Mouse (Mus musculus) liver, embryonic 15.5 days (tissue): ENCODE data around the gene Lctl. TPM values are rescaled to one million over a fixed set of nuclear protein-coding genes. Genes with fewer than 3 reads are reported as not detected.

ENCODE experiments used
- ATAC-seq: fragments of 200-750 bp; cut with Nextera tagmentation; 2 replicates; pipeline ENCODE4 v1.8.0; 2017; ENCODE audit warnings: moderate number of reproducible peaks, mild to moderate bottlenecking, moderate library complexity; ENCODE audit not compliant: insufficient read depth
- H3K27ac ChIP-seq: fragments of 300-500 bp; sonication (generic); replicated peaks from 2 replicates; pipeline ENCODE4 v1.5.1; 2015; ENCODE audit warnings: mild to moderate bottlenecking, inconsistent platforms
- H3K27me3 ChIP-seq: fragments of 300-500 bp; sonication (generic); 2 replicates; pipeline ENCODE4 v1.6.1; 2015; ENCODE audit warnings: mild to moderate bottlenecking, inconsistent platforms
- H3K36me3 ChIP-seq: fragments of 300-500 bp; sonication (generic); replicated peaks from 2 replicates; pipeline ENCODE4 v1.6.1; 2015; ENCODE audit warnings: moderate library complexity, mild to moderate bottlenecking, inconsistent platforms
- H3K4me1 ChIP-seq: fragments of 300-500 bp; sonication (generic); replicated peaks from 2 replicates; pipeline ENCODE4 v1.6.1; 2015; ENCODE audit warnings: inconsistent platforms
- H3K4me2 ChIP-seq: fragments of 300-500 bp; sonication (generic); 2 replicates; pipeline ENCODE4 v1.6.1; 2015; ENCODE audit warnings: moderate library complexity, mild to moderate bottlenecking, inconsistent platforms
- H3K4me3 ChIP-seq: fragments of 300-500 bp; sonication (generic); replicated peaks from 2 replicates; pipeline ENCODE4 v1.5.1; 2015; ENCODE audit warnings: mild to moderate bottlenecking, inconsistent platforms
- H3K9ac ChIP-seq: fragments of 300-500 bp; sonication (generic); 2 replicates; pipeline ENCODE4 v1.6.1; 2015; ENCODE audit warnings: moderate library complexity, mild to moderate bottlenecking, inconsistent platforms
- H3K9me3 ChIP-seq: fragments of 300-500 bp; sonication (generic); replicated peaks from 2 replicates; pipeline ENCODE4 v1.6.1; 2016; ENCODE audit warnings: inconsistent platforms
- WGBS: fragments of 180-500 bp; shearing (Covaris S2); methylation state at CpG from one replicate; pipeline ENCODE4 v1.1.7; 2015; ENCODE audit warnings: mixed read lengths; ENCODE audit not compliant: insufficient replicate concordance; 5-methylcytosine and 5-hydroxymethylcytosine counted together
- polyA plus RNA-seq: library from polyadenylated mRNA; unstranded; fragments of >200 nt; fragmentation: Nextera tagmentation; extraction: Ambion mirVana; gene quantifications from 2 replicates; pipeline ENCODE4 v1.2.1, GENCODE M21; 2015

The Lctl gene
- polyA plus RNA-seq, 1 experiment from 2014 or later, result not detected

DNA sequence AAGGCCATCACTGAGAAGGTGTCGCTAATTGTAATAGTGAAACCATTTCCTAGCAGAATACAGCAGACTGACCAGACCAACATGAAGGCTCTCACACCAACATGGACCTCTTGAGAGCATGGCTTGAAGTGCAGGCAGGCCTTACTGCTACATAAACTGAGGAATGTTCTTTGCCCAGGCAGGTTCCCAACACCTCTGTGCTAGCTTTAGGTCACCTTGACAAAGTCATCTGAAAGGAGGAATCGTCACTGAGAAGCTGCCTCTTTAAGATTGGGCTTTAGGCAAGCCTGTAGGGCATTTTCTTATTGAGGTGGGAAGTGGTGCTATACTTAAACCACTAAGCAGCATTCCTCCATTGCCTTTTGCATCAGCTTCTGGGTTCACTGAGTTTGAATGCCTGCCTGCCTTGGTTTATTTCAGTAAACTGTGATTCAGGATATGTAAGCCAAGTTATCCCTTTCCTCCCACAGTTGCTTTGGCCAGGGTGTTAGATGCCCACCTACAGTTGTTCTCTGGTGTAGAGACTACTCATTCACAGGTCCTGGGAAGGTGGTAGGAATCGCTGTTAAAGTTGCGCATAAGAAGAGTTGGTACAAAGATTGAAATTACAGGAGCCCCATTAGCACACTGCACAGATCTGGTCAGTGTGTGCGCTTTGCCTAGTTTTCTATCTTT, 67.4 kb downstream of the Lctl start:
- H3K27me3 ChIP-seq, result no peaks in the 10 kb centered on the region
- no peak overlapping the region for H3K27ac ChIP-seq
- H3K4me3 ChIP-seq, result no peak overlapping the region
- H3K36me3 ChIP-seq, result peaks cover 58% of the 10 kb centered on the region
- ATAC-seq, result no peak
- no peaks in the 10 kb centered on the region for H3K9me3 ChIP-seq
- 81% methylated on average over 5 of the region's 5 CpGs for WGBS
- peaks cover 10% of the 10 kb centered on the region for H3K4me1 ChIP-seq
- no peak overlapping the region for H3K4me2 ChIP-seq
- no peak overlapping the region for H3K9ac ChIP-seq

Other genes with a start within 250 kb of the Lctl start
- gene Smad6, start 95.1 kb upstream of the Lctl start, polyA plus RNA-seq, result 2.3 and 2.9 TPM in 2 replicates
- 13.1 and 13.2 TPM in 2 replicates for gene Zwilch, start 56.0 kb downstream of the Lctl start, polyA plus RNA-seq
- gene Rpl4, start 56.2 kb downstream of the Lctl start, polyA plus RNA-seq, result 635 and 656 TPM in 2 replicates
- 10.5 and 11.2 TPM in 2 replicates for gene Snapc5, start 62.1 kb downstream of the Lctl start, polyA plus RNA-seq
- gene Uchl4, start 118.1 kb downstream of the Lctl start, polyA plus RNA-seq, result 0.44 and 0.64 TPM in 2 replicates
- 30.1 and 30.9 TPM in 2 replicates for gene Map2k1, start 136.5 kb downstream of the Lctl start, polyA plus RNA-seq
- 170 and 187 TPM in 2 replicates for gene Tipin, start 164.4 kb downstream of the Lctl start, polyA plus RNA-seq
- gene Dis3l, start 224.1 kb downstream of the Lctl start, polyA plus RNA-seq, result 8.5 and 8.8 TPM in 2 replicates